Mouse (Mus musculus) limb, embryonic 10.5 days (tissue): Measurements from ENCODE around the gene Smarcc1. TPM values are rescaled to one million over a fixed set of nuclear protein-coding genes. Genes with fewer than 3 reads are reported as not detected.
"Not testable (repeated sequence)": the region's sequence is repeated elsewhere in the genome, so short reads cannot be mapped to it uniquely, and the experiment has no call there.

Experiments
- DNase-seq: peaks from one replicate; pipeline ENCODE4 v3.0.0-alpha.2; 2017; ENCODE audit warnings: low spot score
- H3K27ac ChIP-seq: fragments of 300-500 bp; sonication (generic); 2 replicates; pipeline ENCODE4 v1.5.1; 2016; ENCODE audit warnings: mild to moderate bottlenecking
- H3K27me3 ChIP-seq: fragments of 300-500 bp; sonication (generic); 2 replicates; pipeline ENCODE4 v1.6.1; 2016; ENCODE audit warnings: low read depth, mild to moderate bottlenecking; ENCODE audit not compliant: poor library complexity, severe bottlenecking
- H3K36me3 ChIP-seq: fragments of 300-500 bp; sonication (generic); 2 replicates; pipeline ENCODE4 v1.6.1; 2016; ENCODE audit warnings: mild to moderate bottlenecking, moderate library complexity
- H3K4me1 ChIP-seq: fragments of 300-500 bp; sonication (generic); 2 replicates; pipeline ENCODE4 v1.6.1; 2016
- H3K4me3 ChIP-seq: fragments of 300-500 bp; sonication (generic); 2 replicates; pipeline ENCODE4 v1.5.1; 2016; ENCODE audit warnings: mild to moderate bottlenecking, moderate library complexity
- H3K9me3 ChIP-seq: fragments of 300-500 bp; sonication (generic); replicated peaks from 2 replicates; pipeline ENCODE4 v1.6.1; 2016; ENCODE audit warnings: mild to moderate bottlenecking
- WGBS: fragments of 180-500 bp; shearing (Covaris S2); methylation state at CpG from one replicate; pipeline ENCODE4 v1.1.7; 2016; 5-methylcytosine and 5-hydroxymethylcytosine counted together
- polyA plus RNA-seq: library from polyadenylated mRNA; unstranded; fragments of >200 nt; fragmentation: Nextera tagmentation; extraction: Ambion mirVana; gene quantifications from 2 replicates; pipeline ENCODE4 v1.2.1, GENCODE M21; 2016

Gene Smarcc1
- polyA plus RNA-seq, 1 experiment from 2014 or later: 227 TPM

- 88% methylated on average over 4 of the region's 4 CpGs for WGBS
- Histone ChIP-seq H3K9me3 (no peaks in the 10 kb centered on the region), H3K27me3 (no peaks in the 10 kb centered on the region), H3K4me1 (no peaks in the 10 kb centered on the region), H3K36me3 (peaks cover 100% of the 10 kb centered on the region), H3K27ac (no peak overlapping the region), H3K4me3 (no peak overlapping the region)
- no peak for DNase-seq
These were observed 21.6 kb downstream of the Smarcc1 start for GRCm38 (mm10) chr9:110139119-110139518.

- peaks cover 100% of the 10 kb centered on the region for H3K36me3 ChIP-seq
- H3K4me3 ChIP-seq: no peak overlapping the region
- H3K4me1 ChIP-seq: no peaks in the 10 kb centered on the region
- DNase-seq: no peak
- WGBS: 89% methylated on average over 1 of the region's 1 CpGs
- no peak overlapping the region for H3K27ac ChIP-seq
- no peaks in the 10 kb centered on the region for H3K9me3 ChIP-seq
- H3K27me3 ChIP-seq: no peaks in the 10 kb centered on the region
These were observed 24.6 kb downstream of the Smarcc1 start for GRCm38 (mm10) chr9:110142097-110142496.

GRCm38 (mm10) chr9:110148598-110148997 is 31.1 kb downstream of the Smarcc1 start:
- H3K4me1 ChIP-seq: no peaks in the 10 kb centered on the region
- H3K36me3 ChIP-seq: peaks cover 100% of the 10 kb centered on the region
- no peaks in the 10 kb centered on the region for H3K27me3 ChIP-seq
- H3K9me3 ChIP-seq: no peaks in the 10 kb centered on the region
- no peak overlapping the region for H3K27ac ChIP-seq
- H3K4me3 ChIP-seq: no peak overlapping the region
- WGBS: 82% methylated on average over 2 of the region's 2 CpGs
- no peak for DNase-seq

GRCm38 (mm10) chr9:110159036-110159435 is 41.5 kb downstream of the Smarcc1 start:
- Histone ChIP-seq H3K4me3 (no peak overlapping the region), H3K27ac (no peak overlapping the region), H3K36me3 (peaks cover 98% of the 10 kb centered on the region), H3K9me3 (no peaks in the 10 kb centered on the region), H3K27me3 (no peaks in the 10 kb centered on the region), H3K4me1 (no peaks in the 10 kb centered on the region)
- WGBS: 90% methylated on average over 1 of the region's 1 CpGs
- no peak for DNase-seq

- H3K9me3 ChIP-seq, H3K27me3 ChIP-seq, H3K27ac ChIP-seq, DNase-seq, H3K4me1 ChIP-seq, H3K4me3 ChIP-seq: not testable (repeated sequence)
- WGBS: 93% methylated on average over 2 of the region's 2 CpGs
- H3K36me3 ChIP-seq: peaks cover 99% of the 10 kb centered on the region
These were observed 43.0 kb downstream of the Smarcc1 start for GRCm38 (mm10) chr9:110160486-110160885.

GRCm38 (mm10) chr9:110162441-110162840 is 44.9 kb downstream of the Smarcc1 start:
- no peak overlapping the region for H3K27ac ChIP-seq
- H3K4me1 ChIP-seq: no peaks in the 10 kb centered on the region
- DNase-seq: no peak
- 90% methylated on average over 5 of the region's 5 CpGs for WGBS
- no peaks in the 10 kb centered on the region for H3K9me3 ChIP-seq
- H3K4me3 ChIP-seq: no peak overlapping the region
- no peaks in the 10 kb centered on the region for H3K27me3 ChIP-seq
- peaks cover 99% of the 10 kb centered on the region for H3K36me3 ChIP-seq

GRCm38 (mm10) chr9:110163071-110163470 is 45.6 kb downstream of the Smarcc1 start:
- Histone ChIP-seq H3K36me3 (peaks cover 99% of the 10 kb centered on the region), H3K9me3 (no peaks in the 10 kb centered on the region), H3K4me3 (no peak overlapping the region), H3K27me3 (no peaks in the 10 kb centered on the region), H3K4me1 (no peaks in the 10 kb centered on the region), H3K27ac (no peak overlapping the region)
- DNase-seq: no peak
- 98% methylated on average over 2 of the region's 2 CpGs for WGBS

- Histone ChIP-seq H3K4me3 (no peak overlapping the region), H3K27me3 (no peaks in the 10 kb centered on the region), H3K36me3 (peaks cover 94% of the 10 kb centered on the region), H3K4me1 (no peaks in the 10 kb centered on the region), H3K9me3 (no peaks in the 10 kb centered on the region), H3K27ac (no peak overlapping the region)
- 85% methylated on average over 5 of the region's 5 CpGs for WGBS
- DNase-seq: no peak
These were observed 53.4 kb downstream of the Smarcc1 start for GRCm38 (mm10) chr9:110170858-110171257.

GRCm38 (mm10) chr9:110199870-110200269 is 82.4 kb downstream of the Smarcc1 start:
- Histone ChIP-seq H3K4me1 (peaks cover 3% of the 10 kb centered on the region; the same call in 1 of the 2 replicates), H3K27ac (no peak overlapping the region), H3K36me3 (peaks cover 100% of the 10 kb centered on the region), H3K27me3 (no peaks in the 10 kb centered on the region), H3K9me3 (no peaks in the 10 kb centered on the region), H3K4me3 (no peak overlapping the region)
- DNase-seq: no peak
- WGBS: 93% methylated on average over 2 of the region's 2 CpGs

- Histone ChIP-seq H3K36me3 (peaks cover 100% of the 10 kb centered on the region), H3K4me1 (peaks cover 12% of the 10 kb centered on the region; the same call in 1 of the 2 replicates), H3K27ac (peak overlapping the region; percentile 75), H3K9me3 (no peaks in the 10 kb centered on the region), H3K4me3 (no peak overlapping the region), H3K27me3 (no peaks in the 10 kb centered on the region)
- 79% methylated on average over 15 of the region's 15 CpGs for WGBS
- DNase-seq: peak; percentile 36
These were observed 88.3 kb downstream of the Smarcc1 start for GRCm38 (mm10) chr9:110205526-110206404.

- peaks cover 12% of the 10 kb centered on the region; the same call in 1 of the 2 replicates for H3K4me1 ChIP-seq
These were observed 88.9 kb downstream of the Smarcc1 start for GRCm38 (mm10) chr9:110206437-110206836.

GRCm38 (mm10) chr9:110208265-110208664 is 90.8 kb downstream of the Smarcc1 start:
- Histone ChIP-seq H3K4me3 (no peak overlapping the region), H3K27ac (no peak overlapping the region), H3K9me3 (no peaks in the 10 kb centered on the region), H3K4me1 (peaks cover 12% of the 10 kb centered on the region; the same call in 1 of the 2 replicates), H3K36me3 (peaks cover 100% of the 10 kb centered on the region), H3K27me3 (no peaks in the 10 kb centered on the region)
- no peak for DNase-seq
- WGBS: 78% methylated on average over 7 of the region's 7 CpGs

More at GRCm38 (mm10) chr9:110206437-110206836, 88.9 kb downstream of the Smarcc1 start:
- H3K4me3 ChIP-seq: no peak overlapping the region
- H3K9me3 ChIP-seq: no peaks in the 10 kb centered on the region
- peak overlapping the region; percentile 22; the same call in 1 of the 2 replicates for H3K27ac ChIP-seq
- H3K36me3 ChIP-seq: peaks cover 100% of the 10 kb centered on the region
- H3K27me3 ChIP-seq: no peaks in the 10 kb centered on the region
- WGBS: 92% methylated on average over 2 of the region's 2 CpGs
- DNase-seq: no peak

- H3K4me1 ChIP-seq: peaks cover 12% of the 10 kb centered on the region; the same call in 1 of the 2 replicates
- H3K4me3 ChIP-seq: no peak overlapping the region
- no peak for DNase-seq
- H3K27me3 ChIP-seq: no peaks in the 10 kb centered on the region
- peaks cover 100% of the 10 kb centered on the region for H3K36me3 ChIP-seq
- no peak overlapping the region for H3K27ac ChIP-seq
- no peaks in the 10 kb centered on the region for H3K9me3 ChIP-seq
- WGBS: 83% methylated on average over 3 of the region's 3 CpGs
These were observed 91.5 kb downstream of the Smarcc1 start for GRCm38 (mm10) chr9:110208967-110209366.
